Mouse (Mus musculus) neural tube, embryonic 12.5 days (tissue): ENCODE measurements around the gene Zfp414. TPM values are rescaled to one million over a fixed set of nuclear protein-coding genes. Genes with fewer than 3 reads are reported as not detected.
A peak's percentile ranks its signal among the peaks of the same experiment; 100 is the strongest.
"Not testable (repeated sequence)": the region's sequence is repeated elsewhere in the genome, so short reads cannot be mapped to it uniquely, and the experiment has no call there.

Experiments used
- ATAC-seq: fragments of 200-750 bp; cut with Nextera tagmentation; 2 replicates; pipeline ENCODE4 v1.8.0; 2017; ENCODE audit warnings: low read depth, mild to moderate bottlenecking, moderate TSS enrichment, moderate library complexity; ENCODE audit not compliant: low FRiP score
- H3K27ac ChIP-seq: fragments of 300-500 bp; sonication (generic); 2 replicates; pipeline ENCODE4 v1.5.1; 2016
- H3K27me3 ChIP-seq: fragments of 300-500 bp; sonication (generic); replicated peaks from 2 replicates; pipeline ENCODE4 v1.6.1; 2016; ENCODE audit warnings: mild to moderate bottlenecking
- H3K36me3 ChIP-seq: fragments of 300-500 bp; sonication (generic); 2 replicates; pipeline ENCODE4 v1.6.1; 2016; ENCODE audit warnings: mild to moderate bottlenecking
- H3K4me1 ChIP-seq: fragments of 300-500 bp; sonication (generic); 2 replicates; pipeline ENCODE4 v1.6.1; 2016
- H3K4me2 ChIP-seq: fragments of 300-500 bp; sonication (generic); replicated peaks from 2 replicates; pipeline ENCODE4 v1.6.1; 2016; ENCODE audit warnings: mild to moderate bottlenecking
- H3K4me3 ChIP-seq: fragments of 300-500 bp; sonication (generic); 2 replicates; pipeline ENCODE4 v1.5.1; 2016
- H3K9ac ChIP-seq: fragments of 300-500 bp; sonication (generic); 2 replicates; pipeline ENCODE4 v1.6.1; 2016; ENCODE audit warnings: mild to moderate bottlenecking
- H3K9me3 ChIP-seq: fragments of 300-500 bp; sonication (generic); 2 replicates; pipeline ENCODE4 v1.6.1; 2016; ENCODE audit warnings: mild to moderate bottlenecking
- WGBS: fragments of 180-500 bp; shearing (Covaris S2); methylation state at CpG from one replicate; pipeline ENCODE4 v1.1.7; 2016; 5-methylcytosine and 5-hydroxymethylcytosine counted together
- polyA plus RNA-seq: library from polyadenylated mRNA; unstranded; fragments of >200 nt; fragmentation: Nextera tagmentation; extraction: Ambion mirVana; gene quantifications from 2 replicates; pipeline ENCODE4 v1.2.1, GENCODE M21; 2016

Gene Zfp414
- 43.8 and 50.5 TPM in 2 replicates for polyA plus RNA-seq

DNA sequence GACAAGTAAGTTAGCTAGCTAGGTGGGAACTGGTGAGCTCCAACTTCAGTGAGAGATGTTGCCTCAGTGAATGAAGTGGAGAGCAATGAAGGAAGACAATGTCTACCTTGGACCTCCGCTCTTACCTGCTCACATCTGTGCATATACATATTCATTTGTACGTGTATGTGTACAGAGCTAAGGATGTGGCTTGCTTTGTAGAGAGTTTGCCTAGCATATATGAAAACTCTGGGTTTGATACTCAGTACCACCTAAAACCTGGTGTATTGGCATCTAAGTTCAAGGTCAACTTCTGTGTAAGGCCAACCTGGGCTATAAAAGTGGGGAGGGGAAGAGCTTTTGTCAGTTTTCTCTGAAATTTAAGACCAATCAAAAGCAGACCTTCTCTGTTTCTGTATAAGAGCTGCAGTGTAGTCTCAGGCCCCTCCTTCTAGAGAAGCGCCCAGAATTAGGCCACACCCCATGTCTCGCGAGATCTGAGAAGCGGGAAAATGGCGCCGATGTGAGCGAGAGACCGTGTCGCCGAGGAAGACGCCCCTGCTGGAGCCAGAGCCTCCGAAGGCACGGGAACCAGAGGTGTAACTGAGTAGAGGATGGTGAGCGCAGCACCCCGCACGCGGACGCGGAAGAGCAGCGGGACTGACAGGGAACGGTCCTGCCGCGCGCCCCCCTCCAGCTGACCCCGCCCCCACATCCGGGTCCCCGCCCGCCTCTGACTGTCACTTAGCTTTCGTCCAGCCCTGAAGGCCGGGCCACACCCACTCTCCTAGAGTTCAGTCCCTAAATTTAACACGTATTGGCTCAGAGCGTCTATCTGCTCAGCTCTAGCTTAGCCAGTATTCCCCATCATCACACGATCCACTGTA is at the start of gene Zfp414:
TSS of gene Zfp414 (plus strand) at position 470 of the 866 bp plus-strand sequence.
- peaks cover 14% of the 10 kb centered on the region for H3K4me1 ChIP-seq
- H3K27me3 ChIP-seq, result no peaks in the 10 kb centered on the region
- no peaks in the 10 kb centered on the region for H3K9me3 ChIP-seq
- H3K4me2 ChIP-seq, result peak within 1 kb of the TSS; percentile 75
- ATAC-seq, result peak; percentile 96
- peak within 1 kb of the TSS; percentile 88 for H3K27ac ChIP-seq
- WGBS, result 3% methylated on average over 35 of the region's 35 CpGs
- peaks cover 20% of the 10 kb centered on the region for H3K36me3 ChIP-seq
- peak within 1 kb of the TSS; percentile 83 for H3K9ac ChIP-seq
- H3K4me3 ChIP-seq, result peak within 1 kb of the TSS; percentile 60

DNA sequence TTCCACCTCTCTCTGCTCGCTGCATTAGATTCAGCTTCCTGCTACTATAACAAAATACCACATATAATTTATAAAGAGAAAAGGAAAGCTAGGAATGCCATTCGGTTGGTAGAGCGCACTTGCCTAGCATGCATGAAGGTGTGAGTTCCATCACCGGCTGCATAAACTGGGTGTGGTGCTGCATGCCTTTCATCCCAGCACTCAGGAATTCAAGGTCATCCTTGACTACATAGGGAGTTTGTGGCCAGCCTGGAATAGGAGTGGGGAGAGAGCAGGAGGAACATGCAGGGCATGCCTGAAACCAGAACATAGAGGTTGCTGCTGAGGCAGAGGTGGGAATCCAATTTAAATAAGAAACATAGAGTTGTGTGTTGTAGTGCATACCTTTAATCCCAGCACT is 44.8 kb upstream of the Zfp414 start:
- no peak for ATAC-seq
- H3K27ac ChIP-seq, result no peak overlapping the region
- H3K9me3 ChIP-seq, result no peaks in the 10 kb centered on the region
- no peak overlapping the region for H3K4me2 ChIP-seq
- H3K27me3 ChIP-seq, result no peaks in the 10 kb centered on the region
- WGBS, result 92% methylated on average over 4 of the region's 4 CpGs
- H3K4me1 ChIP-seq, result no peaks in the 10 kb centered on the region
- H3K4me3 ChIP-seq, result no peak overlapping the region
- H3K36me3 ChIP-seq, result no peaks in the 10 kb centered on the region
- no peak overlapping the region for H3K9ac ChIP-seq

DNA sequence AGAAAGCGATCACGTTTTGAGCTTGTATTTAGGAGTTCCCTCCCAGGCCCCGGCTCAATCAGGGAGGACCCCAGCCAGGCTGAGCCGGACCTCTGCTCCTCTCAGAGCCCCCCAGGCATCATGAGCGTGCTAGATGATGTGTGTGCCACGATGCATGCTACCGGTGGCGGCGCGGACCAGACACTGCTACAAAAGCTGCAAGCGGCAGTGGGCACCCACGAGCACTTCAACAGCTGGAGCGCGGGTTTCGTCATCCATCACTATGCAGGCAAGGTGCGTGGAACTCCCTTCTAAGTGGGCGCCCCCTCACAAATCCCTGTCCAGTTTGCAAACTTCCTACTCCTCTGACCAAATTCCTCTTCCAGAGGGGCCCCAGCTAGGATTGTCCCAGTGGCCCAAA is 42.9 kb upstream of the Zfp414 start:
- Histone ChIP-seq H3K4me3 (no peak overlapping the region), H3K4me2 (no peak overlapping the region), H3K36me3 (no peaks in the 10 kb centered on the region), H3K9me3 (no peaks in the 10 kb centered on the region), H3K9ac (no peak overlapping the region), H3K4me1 (no peaks in the 10 kb centered on the region), H3K27me3 (no peaks in the 10 kb centered on the region), H3K27ac (no peak overlapping the region)
- 78% methylated on average over 17 of the region's 17 CpGs for WGBS
- no peak for ATAC-seq

DNA sequence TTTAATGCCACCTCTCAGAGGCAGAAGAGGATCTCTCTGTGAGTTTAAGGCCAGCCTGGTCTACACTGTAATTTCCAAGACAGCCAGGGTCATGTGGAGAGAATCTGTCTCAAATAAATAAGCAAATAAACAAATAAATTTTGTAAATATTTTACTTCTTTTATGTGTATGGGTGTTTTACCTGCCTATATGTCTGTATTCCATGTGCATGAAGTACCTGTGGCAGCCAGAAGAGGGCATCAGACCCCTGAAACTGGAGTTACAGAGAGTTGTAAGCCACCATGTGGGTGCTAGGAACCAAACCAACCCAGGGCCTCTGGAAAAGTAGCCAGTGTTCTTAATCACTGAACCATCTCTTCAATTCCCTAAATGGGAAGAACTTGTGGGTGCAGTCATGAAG is 31.6 kb upstream of the Zfp414 start:
- H3K9ac ChIP-seq, result no peak overlapping the region
- H3K4me3 ChIP-seq, result no peak overlapping the region
- ATAC-seq, result no peak
- H3K27ac ChIP-seq, result no peak overlapping the region
- H3K4me1 ChIP-seq, result no peaks in the 10 kb centered on the region
- H3K4me2 ChIP-seq, result no peak overlapping the region
- H3K27me3 ChIP-seq, result no peaks in the 10 kb centered on the region
- H3K9me3 ChIP-seq, result 0 out of 2 replicates have a peak, but pooled peaks cover 7% of the 10 kb centered on the region
- H3K36me3 ChIP-seq, result no peaks in the 10 kb centered on the region

DNA sequence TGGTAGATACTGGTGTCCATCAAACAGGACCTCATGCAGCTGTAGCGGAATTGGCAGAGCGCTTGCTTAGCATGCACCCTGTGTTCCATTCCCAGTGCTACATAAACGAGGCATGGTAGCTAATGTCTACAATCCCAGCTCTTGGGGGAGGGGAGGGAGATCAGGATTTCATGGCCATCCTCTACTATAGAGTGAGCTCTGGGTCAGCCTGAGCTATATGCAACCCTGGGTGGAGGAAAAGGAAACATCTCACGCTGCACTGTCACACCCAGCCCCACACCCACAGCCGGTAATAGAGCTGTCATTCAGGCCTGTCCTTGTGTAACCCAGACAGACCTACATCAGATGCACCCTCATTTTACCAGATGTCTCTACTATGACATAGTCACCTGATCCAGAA is 30.4 kb upstream of the Zfp414 start:
- 0 out of 2 replicates have a peak, but pooled peaks cover 7% of the 10 kb centered on the region for H3K9me3 ChIP-seq
- H3K27ac ChIP-seq, result no peak overlapping the region
- WGBS, result 89% methylated on average over 5 of the region's 5 CpGs
- no peaks in the 10 kb centered on the region for H3K27me3 ChIP-seq
- no peaks in the 10 kb centered on the region for H3K36me3 ChIP-seq
- H3K9ac ChIP-seq, result no peak overlapping the region
- H3K4me3 ChIP-seq, result no peak overlapping the region
- no peak for ATAC-seq
- H3K4me1 ChIP-seq, result no peaks in the 10 kb centered on the region
- H3K4me2 ChIP-seq, result no peak overlapping the region

DNA sequence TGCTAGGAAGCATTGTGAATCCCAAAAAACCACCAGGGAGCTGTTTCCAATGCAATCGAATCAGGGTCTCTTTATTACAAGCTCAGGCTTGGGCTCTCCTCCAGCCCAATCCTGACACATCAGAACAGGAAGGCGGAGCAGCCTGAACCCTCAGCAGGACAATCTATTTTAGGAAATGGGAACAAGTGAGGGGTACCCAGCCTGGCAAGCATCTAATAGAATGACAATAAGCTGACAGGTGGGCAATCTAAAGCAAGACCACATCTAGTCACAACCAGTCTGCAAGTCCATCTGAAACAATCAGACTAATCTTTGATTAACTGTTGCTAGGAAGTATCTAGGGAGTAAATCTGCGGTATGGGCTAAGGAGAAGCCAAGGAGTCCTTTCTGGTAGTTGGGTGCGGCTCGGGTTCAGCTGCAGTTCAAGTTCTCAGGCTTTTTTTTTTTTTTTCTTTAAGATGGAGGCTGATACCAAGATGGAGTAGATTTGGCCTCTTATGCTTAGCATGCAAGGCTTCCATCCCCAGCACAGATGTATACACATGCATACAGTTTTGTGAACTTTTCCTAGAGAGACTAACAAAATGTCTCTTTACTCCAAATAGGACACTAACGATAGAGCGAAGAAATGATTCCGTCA is 28.9 kb upstream of the Zfp414 start:
- H3K9ac ChIP-seq, result no peak overlapping the region
- no peak for ATAC-seq
- 0 out of 2 replicates have a peak, but pooled peaks cover 7% of the 10 kb centered on the region for H3K9me3 ChIP-seq
- no peak overlapping the region for H3K27ac ChIP-seq
- H3K4me3 ChIP-seq, result no peak overlapping the region
- WGBS, result 91% methylated on average over 8 of the region's 8 CpGs
- no peaks in the 10 kb centered on the region for H3K4me1 ChIP-seq
- no peaks in the 10 kb centered on the region for H3K36me3 ChIP-seq
- no peak overlapping the region for H3K4me2 ChIP-seq
- no peaks in the 10 kb centered on the region for H3K27me3 ChIP-seq

DNA sequence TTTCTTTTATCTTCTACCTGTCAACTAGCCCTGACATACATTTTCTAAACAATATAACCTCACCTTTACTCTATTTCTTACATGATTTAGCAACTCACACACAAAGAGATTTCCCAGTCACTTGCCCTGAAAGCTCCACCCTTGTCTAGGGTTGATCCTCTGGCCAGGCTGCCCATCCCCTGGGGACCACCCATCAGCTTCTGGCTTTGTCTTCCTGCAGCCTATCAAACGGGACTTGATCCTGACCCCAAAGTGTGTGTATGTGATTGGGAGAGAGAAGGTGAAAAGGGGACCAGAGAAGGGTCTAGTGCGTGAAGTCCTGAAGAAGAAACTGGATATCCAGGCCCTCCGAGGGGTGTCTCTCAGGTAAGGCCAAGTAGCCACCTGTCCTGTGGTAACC is 28.1 kb upstream of the Zfp414 start:
- Histone ChIP-seq H3K9ac (no peak overlapping the region), H3K27me3 (no peaks in the 10 kb centered on the region), H3K36me3 (no peaks in the 10 kb centered on the region), H3K4me3 (no peak overlapping the region), H3K9me3 (0 out of 2 replicates have a peak, but pooled peaks cover 7% of the 10 kb centered on the region), H3K4me1 (no peaks in the 10 kb centered on the region), H3K4me2 (no peak overlapping the region), H3K27ac (no peak overlapping the region)
- WGBS, result 78% methylated on average over 3 of the region's 3 CpGs
- ATAC-seq, result no peak

DNA sequence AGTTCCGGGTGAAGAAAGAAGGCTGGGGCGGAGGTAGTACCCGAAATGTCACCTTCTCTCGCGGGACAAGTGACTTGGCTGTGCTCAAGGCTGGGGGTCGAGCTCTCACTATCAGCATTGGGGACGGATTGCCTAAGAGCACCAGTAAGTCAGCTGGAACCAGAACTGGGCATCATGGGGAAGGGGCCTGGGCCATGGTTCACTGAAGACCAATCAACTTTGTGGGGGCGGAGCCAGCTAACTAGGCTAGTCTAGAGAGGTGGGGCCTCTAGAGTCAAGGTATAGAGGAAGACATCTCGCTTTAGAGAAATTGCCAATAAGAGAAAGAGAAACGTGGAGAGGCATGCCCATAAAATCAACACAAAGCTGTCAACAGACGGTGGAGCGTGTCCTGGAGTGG is 26.9 kb upstream of the Zfp414 start:
- ATAC-seq, result no peak
- Histone ChIP-seq H3K9me3 (0 out of 2 replicates have a peak, but pooled peaks cover 7% of the 10 kb centered on the region), H3K4me1 (no peaks in the 10 kb centered on the region), H3K4me3 (no peak overlapping the region), H3K27me3 (no peaks in the 10 kb centered on the region), H3K36me3 (no peaks in the 10 kb centered on the region), H3K9ac (no peak overlapping the region), H3K27ac (no peak overlapping the region), H3K4me2 (no peak overlapping the region)
- WGBS, result 82% methylated on average over 12 of the region's 12 CpGs

DNA sequence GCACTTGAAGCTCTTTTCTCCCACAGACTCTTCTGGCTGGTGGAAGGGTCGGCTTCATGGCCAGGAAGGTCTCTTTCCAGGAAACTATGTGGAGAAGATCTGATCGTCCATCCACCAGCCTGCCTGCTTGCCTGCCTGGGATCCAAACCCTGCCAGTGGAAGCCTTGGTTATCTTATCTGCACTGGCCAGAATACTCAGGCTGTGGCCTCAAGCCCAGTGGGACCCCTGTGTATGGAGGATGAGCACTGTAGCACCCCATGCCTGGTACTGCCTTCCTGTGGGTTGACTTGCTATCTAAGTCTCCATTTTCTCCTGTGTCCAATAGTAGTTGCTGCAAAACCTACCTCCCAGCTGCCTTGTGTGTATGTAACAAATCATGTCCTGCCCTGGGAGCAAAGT is 21.6 kb upstream of the Zfp414 start:
- H3K9me3 ChIP-seq, result no peaks in the 10 kb centered on the region
- 89% methylated on average over 2 of the region's 2 CpGs for WGBS
- no peak overlapping the region for H3K4me2 ChIP-seq
- H3K27me3 ChIP-seq, result no peaks in the 10 kb centered on the region
- no peak overlapping the region for H3K9ac ChIP-seq
- ATAC-seq, result no peak
- no peaks in the 10 kb centered on the region for H3K4me1 ChIP-seq
- H3K27ac ChIP-seq, result no peak overlapping the region
- H3K36me3 ChIP-seq, result no peaks in the 10 kb centered on the region
- H3K4me3 ChIP-seq, result no peak overlapping the region

DNA sequence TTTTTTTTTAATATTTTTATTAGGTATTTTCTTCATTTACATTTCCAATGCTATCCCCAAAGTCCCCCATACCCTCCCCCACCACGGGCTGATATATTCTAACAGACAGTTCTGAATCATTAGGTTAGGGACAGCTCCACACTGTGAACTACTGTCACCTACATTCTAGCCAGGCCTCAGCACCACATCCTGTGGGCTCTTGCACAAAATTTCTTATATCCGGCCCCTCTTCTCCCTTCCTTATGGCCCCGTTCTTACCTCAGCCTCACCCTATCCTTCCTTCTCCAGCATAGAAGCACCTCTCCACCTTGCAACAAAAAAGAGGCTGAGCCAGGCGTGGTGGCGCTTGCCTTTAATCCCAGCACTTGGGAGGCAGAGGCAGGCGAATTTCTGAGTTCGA is 18.3 kb upstream of the Zfp414 start:
- Histone ChIP-seq H3K9ac (no peak overlapping the region), H3K27me3 (no peaks in the 10 kb centered on the region), H3K4me1 (no peaks in the 10 kb centered on the region), H3K27ac (no peak overlapping the region), H3K9me3 (no peaks in the 10 kb centered on the region), H3K4me3 (no peak overlapping the region), H3K36me3 (no peaks in the 10 kb centered on the region), H3K4me2 (no peak overlapping the region)
- WGBS, result 84% methylated on average over 7 of the region's 7 CpGs
- ATAC-seq, result no peak

DNA sequence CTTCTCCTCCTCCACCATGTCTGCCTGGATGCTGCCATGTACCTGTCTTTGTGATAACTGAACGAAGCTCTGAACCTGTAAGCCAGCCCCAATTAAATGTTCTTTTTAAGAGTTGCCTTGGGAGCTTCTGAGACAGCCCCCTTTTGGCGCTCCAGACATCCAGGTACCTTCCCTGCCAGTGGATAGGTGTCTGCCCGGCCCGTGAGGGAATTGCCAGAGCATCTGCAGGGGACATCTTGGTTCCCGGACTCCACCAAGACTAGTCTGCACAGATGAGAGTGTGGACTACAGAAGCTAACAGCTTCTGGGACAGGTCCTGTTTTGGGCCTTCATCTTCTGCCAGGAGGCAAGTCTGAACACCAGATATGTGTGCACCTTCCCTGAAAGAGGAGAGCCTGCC is 15.2 kb upstream of the Zfp414 start:
- not testable (repeated sequence) for H3K27ac ChIP-seq, H3K4me1 ChIP-seq, H3K9me3 ChIP-seq, H3K4me3 ChIP-seq, H3K27me3 ChIP-seq, H3K36me3 ChIP-seq, H3K4me2 ChIP-seq, H3K9ac ChIP-seq, ATAC-seq
- WGBS, result 91% methylated on average over 5 of the region's 5 CpGs

DNA sequence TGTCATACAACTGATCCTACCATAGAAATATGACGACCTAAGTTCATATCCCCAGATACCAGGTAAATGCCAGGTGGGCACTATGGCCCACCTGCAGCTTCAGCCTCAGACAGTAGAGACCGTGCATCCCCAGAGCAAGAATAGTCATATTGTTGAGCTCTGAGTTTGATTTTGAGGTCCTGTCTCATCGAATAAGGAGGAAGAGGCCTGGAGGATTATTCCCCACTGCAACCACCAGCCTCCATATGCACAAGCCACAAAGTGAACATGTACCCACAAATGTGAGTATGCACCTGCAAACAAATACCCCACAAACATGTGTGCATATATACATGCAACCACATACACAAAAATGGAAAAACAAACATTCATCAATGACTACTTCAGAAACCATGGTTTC is 1.6 kb upstream of the Zfp414 start:
- Histone ChIP-seq H3K36me3 (peaks cover 20% of the 10 kb centered on the region), H3K4me1 (peaks cover 14% of the 10 kb centered on the region), H3K4me2 (no peak overlapping the region), H3K27ac (no peak overlapping the region), H3K27me3 (no peaks in the 10 kb centered on the region), H3K4me3 (no peak overlapping the region), H3K9me3 (no peaks in the 10 kb centered on the region), H3K9ac (no peak overlapping the region)
- WGBS, result 91% methylated on average over 3 of the region's 3 CpGs
- no peak for ATAC-seq
